Mouse (Mus musculus) CD8-positive naive resting alpha-beta T cell, adult 57 days (primary cell): ENCODE results near the gene Tmem160. TPM values are rescaled to one million over a fixed set of nuclear protein-coding genes. Genes with fewer than 3 reads are reported as not detected.

Experiments used
- total RNA-seq: library from RNA; stranded (reverse); gene quantifications from one replicate; pipeline ENCODE4 v1.2.4, GENCODE M21; 2023

The Tmem160 gene
- 31.0 TPM for total RNA-seq

DNA sequence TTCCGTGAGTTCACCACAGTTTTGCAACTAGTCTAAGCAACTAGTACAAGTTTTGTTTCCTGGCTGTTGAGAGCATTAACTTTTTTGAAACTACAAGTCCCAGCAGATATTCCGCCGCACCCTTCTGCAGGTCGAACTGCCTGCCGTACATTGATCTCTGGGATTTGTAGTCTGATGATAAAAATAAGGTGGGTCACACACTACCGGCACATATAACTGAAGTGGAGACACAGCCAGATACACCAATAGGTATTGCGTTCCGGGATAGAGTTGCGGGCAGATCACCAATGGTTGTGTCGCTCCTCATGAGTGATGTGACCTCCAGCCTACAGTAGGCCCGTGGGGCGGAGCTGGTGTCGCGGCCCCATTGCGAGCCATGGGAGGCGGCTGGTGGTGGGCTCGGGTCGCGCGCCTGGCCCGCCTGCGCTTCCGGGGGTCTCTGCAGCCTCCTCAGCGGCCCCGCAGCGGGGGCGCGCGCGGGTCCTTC lies at the start of gene Tmem160:
Gene Tmem160 (plus strand): TSS at position 193 of the 487 bp plus-strand sequence.

GRCm38 (mm10) chr7:16477628-16478027 lies 25.0 kb downstream of the Tmem160 start, which contains the start of gene Npas1:
Gene Npas1 (minus strand): TSS chr7:16477728.

Other genes starting within 250 kb of the Tmem160 start
- 34.0 TPM for gene Dhx34, start 230.7 kb upstream of the Tmem160 start, total RNA-seq
- gene C5ar2, start 208.6 kb upstream of the Tmem160 start, total RNA-seq, result 0.24 TPM
- 0.34 TPM for gene C5ar1, start 193.2 kb upstream of the Tmem160 start, total RNA-seq
- gene Inafm1, start 179.2 kb upstream of the Tmem160 start, total RNA-seq, result 28.0 TPM
- gene Ccdc9, start 166.0 kb upstream of the Tmem160 start, total RNA-seq, result 255 TPM
- 59.8 TPM for gene Bbc3, start 144.4 kb upstream of the Tmem160 start, total RNA-seq
- 57.3 TPM for gene Sae1, start 65.0 kb upstream of the Tmem160 start, total RNA-seq
- gene Zc3h4, start 51.9 kb upstream of the Tmem160 start, total RNA-seq, result 74.4 TPM
- not detected for gene Npas1, start 24.9 kb downstream of the Tmem160 start, total RNA-seq
- 20.6 TPM for gene Arhgap35, start 162.2 kb downstream of the Tmem160 start, total RNA-seq
- not detected for gene Ceacam15, start 222.9 kb downstream of the Tmem160 start, total RNA-seq